Mouse (Mus musculus) testis, postnatal 10 days (tissue): ENCODE measurements around the gene Zfp985.
"Not testable (repeated sequence)": the region's sequence is repeated elsewhere in the genome, so short reads cannot be mapped to it uniquely, and the experiment has no call there.

Experiments
- DNase-seq: peaks from one replicate; pipeline ENCODE4 v3.0.0; 2021; ENCODE audit warnings: low spot score

Gene Zfp985

DNA sequence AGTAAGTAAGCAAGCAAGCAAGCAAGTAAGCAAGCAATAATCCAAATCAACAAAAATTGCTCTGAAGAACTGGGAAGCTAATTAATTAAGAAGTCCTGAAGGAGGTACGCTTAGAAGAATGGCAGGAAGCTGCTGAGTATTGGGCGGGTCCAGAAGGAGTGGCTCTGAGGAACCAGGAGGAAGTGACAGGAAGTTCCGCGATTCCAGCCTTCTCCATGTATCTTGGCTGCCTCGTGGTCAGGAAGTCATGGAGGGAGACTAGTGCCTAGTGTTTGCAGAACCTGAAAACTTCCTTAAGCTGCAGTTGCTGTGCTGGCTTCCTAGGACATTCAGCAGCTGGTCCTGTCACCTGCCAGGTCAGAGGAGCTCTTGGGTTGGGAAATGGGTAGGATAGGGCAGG lies at the start of gene Zfp985:
TSS of gene Zfp985 (plus strand) at position 207 of the 400 bp plus-strand sequence.
- DNase-seq = not testable (repeated sequence)

- DNase-seq = no peak
These were observed 43.9 kb upstream of the Zfp985 start for GRCm38 (mm10) chr4:147509174-147509573.

DNA sequence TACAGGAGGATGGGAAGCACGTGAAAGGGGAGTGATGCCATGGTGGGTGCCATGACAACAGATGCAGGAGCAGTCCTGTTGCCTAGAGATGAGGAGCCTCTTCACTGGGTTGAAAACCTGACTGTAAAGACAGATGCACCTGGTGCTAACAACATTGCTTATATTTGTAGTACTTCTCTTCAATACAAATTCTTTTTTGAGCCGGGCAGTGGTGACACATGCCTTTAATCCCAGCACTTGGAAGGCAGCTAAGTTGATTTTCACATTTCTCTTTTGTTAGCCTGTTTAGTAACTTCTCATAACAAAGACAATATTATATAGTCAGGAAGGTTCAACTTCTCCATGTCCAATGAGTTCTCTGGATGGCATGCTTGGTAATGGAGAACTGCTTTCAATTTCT lies 34.1 kb upstream of the Zfp985 start:
- DNase-seq = no peak

DNA sequence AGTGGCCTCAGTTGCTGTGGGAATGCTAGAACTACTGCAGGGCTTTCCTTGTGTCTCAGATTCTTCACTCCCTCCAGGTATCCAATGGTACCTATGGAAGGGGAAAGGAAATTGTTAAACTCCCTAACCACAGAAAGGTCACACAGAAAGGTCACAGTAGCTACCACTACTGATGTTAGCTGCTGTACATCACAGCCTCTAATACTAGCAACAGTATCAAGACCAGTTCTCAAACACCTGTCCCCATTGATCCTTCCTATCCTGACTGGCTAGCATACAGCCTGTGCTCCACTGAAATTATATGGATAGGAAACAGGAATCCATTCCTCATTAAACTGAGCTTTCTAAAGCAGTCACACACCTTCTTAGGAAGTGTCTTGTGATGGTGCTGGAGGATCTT lies 33.0 kb upstream of the Zfp985 start:
- DNase-seq = no peak

DNA sequence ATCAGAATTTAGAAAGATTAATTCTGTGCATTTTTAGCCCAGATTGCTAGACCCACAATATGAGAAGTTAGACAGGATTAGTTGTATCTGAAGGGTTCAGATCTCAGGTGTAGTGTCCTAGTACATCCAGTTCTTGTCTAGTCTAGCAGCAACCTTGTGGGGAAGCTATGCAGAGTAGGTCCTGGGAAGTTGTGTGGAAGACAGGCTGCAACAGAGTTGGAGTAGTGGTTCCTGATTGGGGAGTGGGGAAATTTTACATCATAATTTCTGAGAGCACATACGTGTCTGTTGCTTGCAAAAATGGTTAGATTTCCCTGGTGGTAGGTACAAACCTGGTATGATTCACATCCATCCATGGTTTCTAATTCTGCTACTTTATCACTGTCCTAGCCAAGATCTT lies 28.0 kb upstream of the Zfp985 start:
- DNase-seq = no peak

- no peak for DNase-seq
These were observed 22.7 kb upstream of the Zfp985 start for GRCm38 (mm10) chr4:147530366-147530765.

DNA sequence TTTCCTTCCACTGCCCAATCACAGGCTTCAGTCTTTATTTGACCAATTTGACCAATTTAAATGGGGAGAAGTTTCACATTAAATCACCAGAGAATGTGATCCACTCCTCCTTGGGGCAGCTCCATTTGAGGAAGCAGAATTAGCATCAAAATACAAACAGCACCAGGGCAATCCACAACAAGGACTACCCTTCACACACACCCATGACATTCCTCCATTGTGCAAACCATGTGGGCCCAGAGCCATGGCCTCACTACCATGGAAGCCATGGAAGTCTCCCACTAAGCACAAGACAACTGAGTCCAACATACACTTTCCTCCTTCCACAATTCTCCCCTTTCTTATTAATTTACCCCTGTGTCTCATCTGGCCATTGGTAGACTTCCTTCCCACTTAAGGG lies 17.2 kb upstream of the Zfp985 start:
- not testable (repeated sequence) for DNase-seq

DNA sequence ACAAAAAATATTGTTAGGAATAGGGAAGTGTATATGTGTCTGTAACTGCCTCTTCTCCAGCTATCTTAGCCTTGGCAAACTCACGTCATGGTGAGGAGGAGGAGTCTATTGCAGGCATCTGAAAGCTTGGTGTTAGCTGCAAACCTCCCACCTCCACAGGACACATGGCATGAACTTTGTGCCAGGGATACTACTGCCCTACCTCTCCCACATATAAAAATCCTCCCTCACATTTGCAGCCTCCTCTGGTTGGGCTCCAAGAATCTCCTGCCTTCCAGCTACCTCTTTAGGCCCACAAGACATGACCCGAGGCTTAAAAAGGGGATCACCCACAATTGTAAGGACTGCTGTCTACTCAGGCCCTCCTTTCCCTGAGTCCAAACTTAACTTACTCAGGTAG lies 15.4 kb upstream of the Zfp985 start:
- no peak for DNase-seq

DNA sequence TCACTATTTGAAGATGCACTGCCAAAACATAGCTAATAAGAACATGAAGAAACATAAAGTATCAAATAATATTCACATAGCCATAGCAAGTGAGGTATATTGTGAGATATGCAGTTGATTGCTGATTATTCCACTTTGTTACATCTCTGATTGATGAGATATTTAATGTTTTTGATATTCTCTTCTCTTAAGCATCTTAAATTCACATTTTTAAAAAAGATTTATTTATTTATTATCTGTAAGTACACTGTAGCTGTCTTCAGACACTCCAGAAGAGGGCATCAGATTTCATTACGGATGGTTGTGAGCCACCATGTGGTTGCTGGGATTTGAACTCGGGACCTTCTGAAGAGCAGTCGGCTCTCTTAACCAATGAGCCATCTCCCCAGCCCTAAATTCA lies 13.2 kb upstream of the Zfp985 start, which contains the start of gene Gm16503:
TSS of gene Gm16503 (plus strand) at position 301 of the 400 bp plus-strand sequence.
- not testable (repeated sequence) for DNase-seq

GRCm38 (mm10) chr4:147541105-147541504 lies 12.0 kb upstream of the Zfp985 start:
- no peak for DNase-seq

GRCm38 (mm10) chr4:147554361-147554760 lies 1.3 kb downstream of the Zfp985 start:
- not testable (repeated sequence) for DNase-seq

DNA sequence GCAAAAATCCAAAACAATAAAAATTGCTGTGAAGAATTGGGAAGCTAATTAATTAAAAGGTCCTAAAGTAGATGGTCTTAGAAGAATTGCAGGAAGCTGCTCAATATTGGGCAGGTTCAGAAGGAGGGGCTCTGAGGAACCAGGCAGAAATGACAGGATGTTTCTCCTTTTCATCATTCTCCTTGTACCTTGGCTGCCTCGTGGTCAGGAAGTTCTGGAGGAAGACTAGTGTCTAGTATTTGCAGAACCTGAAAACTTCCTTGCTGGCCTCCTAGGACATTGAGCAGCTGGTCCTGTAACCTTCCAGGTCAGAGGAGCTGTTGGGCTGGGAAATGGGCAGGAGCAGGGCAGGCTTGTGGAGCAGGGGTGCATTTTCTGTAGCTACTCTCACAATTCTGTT lies 3.8 kb downstream of the Zfp985 start:
- DNase-seq = not testable (repeated sequence)

GRCm38 (mm10) chr4:147558011-147558410 lies 4.9 kb downstream of the Zfp985 start:
- DNase-seq = not testable (repeated sequence)

DNA sequence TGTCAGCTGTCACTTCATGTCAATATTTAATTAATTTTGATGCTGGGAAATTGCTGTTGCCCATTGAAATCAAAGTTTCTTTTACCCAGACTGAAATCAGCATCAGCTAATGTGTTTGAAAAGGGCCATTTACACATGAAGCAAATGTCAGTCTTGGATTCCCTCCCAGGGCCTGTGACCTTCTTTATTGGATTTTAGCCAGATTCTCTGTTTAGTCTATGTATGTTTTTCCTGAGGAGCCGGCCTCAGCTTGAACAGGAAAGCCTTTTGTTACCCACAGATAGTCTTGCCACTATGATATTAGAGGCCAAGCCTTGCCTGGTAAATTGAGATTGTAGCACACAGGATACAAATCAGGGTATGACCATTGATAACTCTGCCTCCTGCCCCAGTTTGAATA lies 6.0 kb downstream of the Zfp985 start:
- DNase-seq = not testable (repeated sequence)

- DNase-seq = no peak
These were observed 12.5 kb downstream of the Zfp985 start for GRCm38 (mm10) chr4:147565426-147566220.

- not testable (repeated sequence) for DNase-seq
These were observed 18.1 kb downstream of the Zfp985 start for GRCm38 (mm10) chr4:147571156-147571555.

- not testable (repeated sequence) for DNase-seq
These were observed 26.3 kb downstream of the Zfp985 start for GRCm38 (mm10) chr4:147579371-147579770.

- no peak for DNase-seq
These were observed 33.7 kb downstream of the Zfp985 start for GRCm38 (mm10) chr4:147586511-147587473.

GRCm38 (mm10) chr4:147594630-147595029 lies 41.6 kb downstream of the Zfp985 start:
- DNase-seq = not testable (repeated sequence)

DNA sequence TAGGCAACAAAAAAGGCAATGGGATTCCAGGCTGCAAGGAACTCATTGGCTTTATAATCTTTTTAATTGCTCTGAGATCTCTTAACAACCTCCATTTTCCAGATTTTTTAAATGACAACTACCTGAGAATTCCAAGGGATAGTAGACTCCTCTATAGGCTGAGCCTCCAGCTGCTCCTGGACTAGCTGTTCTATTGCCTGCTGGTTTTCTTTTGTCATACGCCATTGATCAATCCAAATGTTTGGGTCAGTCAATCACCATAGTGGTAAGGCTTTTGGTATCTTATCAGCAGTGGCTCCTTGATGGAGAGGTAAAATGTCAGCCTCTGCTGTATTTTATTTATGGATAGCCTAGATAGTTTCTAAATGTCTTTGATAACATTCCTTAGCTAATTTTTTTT lies 44.6 kb downstream of the Zfp985 start:
- no peak for DNase-seq

- DNase-seq = no peak
These were observed 45.8 kb downstream of the Zfp985 start for GRCm38 (mm10) chr4:147598831-147599230.

DNA sequence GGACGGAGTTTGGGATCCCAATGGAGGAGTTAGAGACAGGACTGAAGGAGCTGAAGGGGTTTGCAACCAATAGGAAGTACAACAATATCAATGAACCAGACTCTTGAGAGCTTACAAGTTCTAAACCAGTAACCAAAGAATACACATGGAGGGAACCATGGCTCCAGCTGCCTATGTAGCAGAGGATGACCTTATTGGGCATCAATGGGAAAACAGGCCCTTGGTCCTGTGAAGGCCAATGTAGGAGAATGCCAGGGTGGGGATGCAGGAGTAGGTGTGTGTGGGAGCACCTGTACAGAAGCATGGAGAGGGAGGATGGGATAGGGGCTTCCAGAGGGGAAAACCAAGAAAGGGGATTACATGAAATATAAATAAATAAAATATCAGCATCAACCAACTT lies 48.8 kb downstream of the Zfp985 start:
- peak; percentile 42 for DNase-seq

DNA sequence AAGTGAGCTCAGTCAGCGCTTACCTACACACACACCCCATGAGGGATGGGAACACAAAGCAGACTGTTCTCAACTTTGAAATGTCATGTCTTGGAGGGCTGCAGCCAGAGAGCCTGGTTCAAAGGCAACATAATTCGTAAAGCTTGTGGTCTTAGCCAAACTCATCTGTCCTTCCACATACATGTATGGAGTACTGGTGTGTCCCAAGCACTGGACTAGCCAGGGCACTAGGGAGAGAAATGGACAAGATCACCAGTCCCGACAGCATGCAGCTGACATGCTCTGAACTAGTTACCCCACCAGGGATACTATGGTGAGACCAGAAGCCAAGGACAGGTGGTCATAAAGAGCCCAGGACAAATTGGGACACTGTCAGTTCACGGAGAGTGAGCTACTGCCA lies 50.7 kb downstream of the Zfp985 start:
- peak; percentile 39 for DNase-seq
